Comparison of ENCODE assay signal across 13 mouse cellular contexts in the genomic region with DNA sequence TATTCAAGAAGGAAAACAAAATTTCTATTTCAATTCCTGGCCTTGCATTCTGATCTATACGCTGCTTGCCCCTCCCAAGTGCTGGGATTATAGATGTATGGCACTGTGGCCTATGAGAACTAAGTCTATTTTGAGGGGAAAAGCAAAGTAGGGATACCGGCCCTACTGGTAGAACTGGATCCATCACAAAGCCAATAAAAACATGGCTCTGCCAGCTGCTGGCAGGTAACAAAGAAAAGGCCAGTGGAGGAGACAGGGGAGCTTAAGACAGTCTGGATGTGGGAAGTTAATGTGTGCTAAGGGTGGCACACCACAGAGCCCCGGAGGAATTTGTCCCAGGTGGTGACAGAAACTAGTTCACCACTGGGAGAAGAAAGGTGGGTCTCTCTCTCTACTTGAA. TPM values are rescaled to one million over a fixed set of nuclear protein-coding genes. Genes with fewer than 3 reads are reported as not detected.
A peak's percentile ranks its signal among the peaks of the same experiment; 100 is the strongest.
DNase-seq lines count a peak whose midpoint lies in the region; ATAC-seq and TF ChIP-seq lines count a peak whose summit lies in the region.
"Had no signal": no experiment of that assay in that cellular context is flagged by ENCODE, and none has a peak within 500 bp of the region (broad histone marks: within the 10 kb centered on the region; RNA-seq: fewer than 3 reads in every experiment).

No protein-coding gene starts in this region.

- H3K9ac ChIP-seq in liver, embryonic 15.5 days: no peak overlapping the region
- H3K9ac ChIP-seq in liver, postnatal 0 days (replicated peaks): no peak overlapping the region
- H3K9ac ChIP-seq in embryonic facial prominence, embryonic 15.5 days: no peak overlapping the region
- no peak overlapping the region for H3K9ac ChIP-seq in stomach, embryonic 14.5 days (replicated peaks; ENCODE audit: low read depth, low read length)
- H3K9ac ChIP-seq: liver, embryonic 13.5 days; neural tube, embryonic 12.5 days had no signal

- H3K4me2 ChIP-seq in liver, embryonic 15.5 days: no peak overlapping the region
- H3K4me2 ChIP-seq in liver, postnatal 0 days (ENCODE audit: low read depth, low read length): no peak overlapping the region
- H3K4me2 ChIP-seq in embryonic facial prominence, embryonic 15.5 days (replicated peaks): no peak overlapping the region; the same call in 1 of the 2 replicates
- H3K4me2 ChIP-seq in stomach, embryonic 14.5 days (replicated peaks; ENCODE audit: low read depth, low read length): no peak overlapping the region
- H3K4me2 ChIP-seq: liver, embryonic 13.5 days; neural tube, embryonic 12.5 days had no signal

- 84% methylated on average over 3 of the region's 3 CpGs for WGBS in liver, embryonic 15.5 days (ENCODE audit: insufficient replicate concordance)
- 87% methylated on average over 3 of the region's 3 CpGs for WGBS in liver, postnatal 0 days (ENCODE audit: insufficient replicate concordance)
- 63% methylated on average over 3 of the region's 3 CpGs for WGBS in embryonic facial prominence, embryonic 15.5 days
- 41% methylated on average over 3 of the region's 3 CpGs for WGBS in kidney, adult 2 months
- WGBS in stomach, embryonic 14.5 days: 66% methylated on average over 3 of the region's 3 CpGs

- no peak for ATAC-seq in liver, embryonic 15.5 days (ENCODE audit: insufficient read depth)
- ATAC-seq in liver, postnatal 0 days: no peak
- ATAC-seq in embryonic facial prominence, embryonic 15.5 days (ENCODE audit: insufficient number of reproducible peaks, low FRiP score, low TSS enrichment, low read depth): peak; percentile 70; the same call in 1 of the 2 replicates
- peak; percentile 71 for ATAC-seq in stomach, embryonic 14.5 days (ENCODE audit: insufficient number of reproducible peaks, insufficient read depth, low FRiP score, low read depth)
- ATAC-seq: forebrain, embryonic 16.5 days had no signal

- no peaks in the 10 kb centered on the region for H3K27me3 ChIP-seq in liver, embryonic 15.5 days
- no peaks in the 10 kb centered on the region for H3K27me3 ChIP-seq in liver, postnatal 0 days (ENCODE audit: insufficient read depth, low read length)
- no peaks in the 10 kb centered on the region for H3K27me3 ChIP-seq in embryonic facial prominence, embryonic 15.5 days
- H3K27me3 ChIP-seq in kidney, adult 2 months (replicated peaks; ENCODE audit: control insufficient read depth, insufficient read depth, low read length): no peaks in the 10 kb centered on the region
- no peaks in the 10 kb centered on the region for H3K27me3 ChIP-seq in stomach, embryonic 14.5 days (ENCODE audit: control insufficient read depth, insufficient read depth, low read length)
- H3K27me3 ChIP-seq: liver, embryonic 13.5 days; megakaryocyte, embryonic 14.5 days; neural tube, embryonic 12.5 days had no signal

- no peaks in the 10 kb centered on the region for H3K9me3 ChIP-seq in liver, embryonic 15.5 days (replicated peaks)
- no peaks in the 10 kb centered on the region for H3K9me3 ChIP-seq in liver, postnatal 0 days (ENCODE audit: low read length)
- H3K9me3 ChIP-seq in embryonic facial prominence, embryonic 15.5 days (replicated peaks): no peaks in the 10 kb centered on the region
- no peaks in the 10 kb centered on the region for H3K9me3 ChIP-seq in stomach, embryonic 14.5 days (ENCODE audit: control insufficient read depth, low read depth, low read length)
- H3K9me3 ChIP-seq: liver, embryonic 13.5 days; megakaryocyte, embryonic 14.5 days; neural tube, embryonic 12.5 days had no signal

- no peak for TF ChIP-seq EP300 in liver, postnatal 0 days (IDR thresholded peaks at IDR 0.05; ENCODE audit: low read depth)

- no peak for TF ChIP-seq POLR2A in kidney, adult 2 months (IDR thresholded peaks at IDR 0.05; ENCODE audit: low read depth, low read length)

- TF ChIP-seq CTCF in liver, postnatal 0 days (IDR thresholded peaks at IDR 0.05; ENCODE audit: low read depth): no peak
- TF ChIP-seq CTCF in kidney, adult 2 months (conservative IDR thresholded peaks at IDR 0.05; ENCODE audit: insufficient read depth, insufficient read length, low read depth, low read length): no peak

- H3K4me1 ChIP-seq in liver, embryonic 15.5 days (replicated peaks): no peaks in the 10 kb centered on the region
- no peaks in the 10 kb centered on the region for H3K4me1 ChIP-seq in liver, postnatal 0 days (ENCODE audit: insufficient read depth)
- no peaks in the 10 kb centered on the region for H3K4me1 ChIP-seq in embryonic facial prominence, embryonic 15.5 days
- no peaks in the 10 kb centered on the region; the same call in 1 of the 2 replicates for H3K4me1 ChIP-seq in kidney, adult 2 months (ENCODE audit: control insufficient read depth, insufficient read depth, low read length)
- H3K4me1 ChIP-seq in stomach, embryonic 14.5 days (ENCODE audit: control insufficient read depth, insufficient read depth, low read length): no peaks in the 10 kb centered on the region
- H3K4me1 ChIP-seq: neural tube, embryonic 12.5 days had no signal

- H3K36me3 ChIP-seq in liver, embryonic 15.5 days (replicated peaks): peaks cover 32% of the 10 kb centered on the region
- peaks cover 29% of the 10 kb centered on the region for H3K36me3 ChIP-seq in liver, postnatal 0 days (replicated peaks; ENCODE audit: insufficient read depth, low read length)
- peaks cover 30% of the 10 kb centered on the region for H3K36me3 ChIP-seq in embryonic facial prominence, embryonic 15.5 days
- H3K36me3 ChIP-seq in kidney, adult 2 months (ENCODE audit: control insufficient read depth, insufficient read depth, low read length): no peaks in the 10 kb centered on the region; the same call in 1 of the 2 replicates
- H3K36me3 ChIP-seq in stomach, embryonic 14.5 days (ENCODE audit: control insufficient read depth, insufficient read depth, low read length): peaks cover 28% of the 10 kb centered on the region

- H3K4me3 ChIP-seq in liver, embryonic 15.5 days (replicated peaks): no peak overlapping the region
- H3K4me3 ChIP-seq in liver, postnatal 0 days (ENCODE audit: low read depth, low read length): no peak overlapping the region
- H3K4me3 ChIP-seq in embryonic facial prominence, embryonic 15.5 days (replicated peaks): no peak overlapping the region
- no peak overlapping the region for H3K4me3 ChIP-seq in kidney, adult 2 months (ENCODE audit: insufficient read depth, low read depth, low read length)
- H3K4me3 ChIP-seq in stomach, embryonic 14.5 days (ENCODE audit: low read depth, low read length): no peak overlapping the region
- H3K4me3 ChIP-seq: liver, embryonic 13.5 days; megakaryocyte, embryonic 14.5 days; neural tube, embryonic 12.5 days had no signal

- H3K27ac ChIP-seq in liver, embryonic 15.5 days (replicated peaks): 0 out of 2 replicates have a peak overlapping the region, but pooled peaks have one; percentile 3
- H3K27ac ChIP-seq in liver, postnatal 0 days (ENCODE audit: low read depth): no peak overlapping the region
- H3K27ac ChIP-seq in embryonic facial prominence, embryonic 15.5 days (replicated peaks): peak overlapping the region; percentile 85
- no peak overlapping the region for H3K27ac ChIP-seq in kidney, adult 2 months (ENCODE audit: insufficient read depth, low read depth, low read length)
- H3K27ac ChIP-seq in stomach, embryonic 14.5 days (ENCODE audit: low read length): peak overlapping the region; percentile 81; the same call in 1 of the 2 replicates
- H3K27ac ChIP-seq: liver, embryonic 13.5 days; neural tube, embryonic 12.5 days had no signal

- no peak for DNase-seq in liver, postnatal 0 days
- peak; percentile 52 for DNase-seq in kidney, adult 2 months
- no peak for DNase-seq in thymus, postnatal 0 days (ENCODE audit: low spot score)
- no peak for DNase-seq in right cerebral cortex, postnatal 4 days
- DNase-seq: adrenal gland, adult 2 months; liver, embryonic 13.5 days; spleen, adult 18-20 months had no signal

RNA-seq across cellular contexts. Expression of a gene that starts 8.6 kb away (rescaled TPM):
- polyA plus RNA-seq in liver, embryonic 15.5 days (2015; fragmentation: Nextera tagmentation; extraction: Ambion mirVana): 10.7 and 11.2 TPM in 2 replicates
- polyA plus RNA-seq in liver, postnatal 0 days (2015; fragmentation: Nextera tagmentation; extraction: Ambion mirVana): 8.0 and 10.1 TPM in 2 replicates
- 22.2 and 22.7 TPM in 2 replicates for polyA plus RNA-seq in embryonic facial prominence, embryonic 15.5 days (2015; fragmentation: Nextera tagmentation; extraction: Ambion mirVana)
- polyA plus RNA-seq in kidney, adult 2 months (2012; rRNA removed): 2.4 and 2.9 TPM in 2 replicates
- polyA plus RNA-seq in stomach, embryonic 14.5 days (2014; fragmentation: Nextera tagmentation; extraction: Ambion mirVana): 18.8 and 22.8 TPM in 2 replicates
- 30.5 and 31.5 TPM in 2 replicates for polyA plus RNA-seq in thymus, postnatal 0 days (2015; fragmentation: Nextera tagmentation; extraction: Ambion mirVana)

RNA-seq across cellular contexts. Expression of a gene that starts 32.9 kb away (rescaled TPM):
- 8.0 and 8.6 TPM in 2 replicates for polyA plus RNA-seq in liver, embryonic 15.5 days (2015; fragmentation: Nextera tagmentation; extraction: Ambion mirVana)
- polyA plus RNA-seq in liver, postnatal 0 days (2015; fragmentation: Nextera tagmentation; extraction: Ambion mirVana): 6.2 and 7.7 TPM in 2 replicates
- 21.6 and 21.8 TPM in 2 replicates for polyA plus RNA-seq in embryonic facial prominence, embryonic 15.5 days (2015; fragmentation: Nextera tagmentation; extraction: Ambion mirVana)
- 19.5 and 25.2 TPM in 2 replicates for polyA plus RNA-seq in kidney, adult 2 months (2012; rRNA removed)
- 26.3 and 27.5 TPM in 2 replicates for polyA plus RNA-seq in stomach, embryonic 14.5 days (2014; fragmentation: Nextera tagmentation; extraction: Ambion mirVana)
- 7.0 and 7.8 TPM in 2 replicates for polyA plus RNA-seq in thymus, postnatal 0 days (2015; fragmentation: Nextera tagmentation; extraction: Ambion mirVana)

RNA-seq across cellular contexts. Expression of a gene that starts 55.2 kb away (rescaled TPM):
- polyA plus RNA-seq in liver, embryonic 15.5 days (2015; fragmentation: Nextera tagmentation; extraction: Ambion mirVana): 7.4 and 7.8 TPM in 2 replicates
- polyA plus RNA-seq in liver, postnatal 0 days (2015; fragmentation: Nextera tagmentation; extraction: Ambion mirVana): 7.3 and 8.7 TPM in 2 replicates
- polyA plus RNA-seq in embryonic facial prominence, embryonic 15.5 days (2015; fragmentation: Nextera tagmentation; extraction: Ambion mirVana): 11.4 and 12.0 TPM in 2 replicates
- 26.7 and 29.4 TPM in 2 replicates for polyA plus RNA-seq in kidney, adult 2 months (2012; rRNA removed)
- polyA plus RNA-seq in stomach, embryonic 14.5 days (2014; fragmentation: Nextera tagmentation; extraction: Ambion mirVana): 9.6 and 10.1 TPM in 2 replicates
- polyA plus RNA-seq in thymus, postnatal 0 days (2015; fragmentation: Nextera tagmentation; extraction: Ambion mirVana): 7.3 and 8.0 TPM in 2 replicates

Comparison
In these comparisons a context has a peak if more than half of its experiments do, and no peak if none do; other contexts are left out.
1. H3K27ac ChIP-seq: peak in liver, embryonic 15.5 days (single experiment), embryonic facial prominence, embryonic 15.5 days (single experiment) and stomach, embryonic 14.5 days (single experiment); none in liver, postnatal 0 days (single experiment) and kidney, adult 2 months (single experiment).
2. ATAC-seq: peak in embryonic facial prominence, embryonic 15.5 days (single experiment) and stomach, embryonic 14.5 days (single experiment); none in liver, embryonic 15.5 days (single experiment) and liver, postnatal 0 days (single experiment).